Comparison of ENCODE assay signal across 25 mouse cellular contexts in genomic region chr6:4940639-4941038, GRCm38 (mm10). TPM values are rescaled to one million over a fixed set of nuclear protein-coding genes. Genes with fewer than 3 reads are reported as not detected.
A peak's percentile ranks its signal among the peaks of the same experiment; 100 is the strongest.
DNase-seq lines count a peak whose midpoint lies in the region; ATAC-seq lines count a peak whose summit lies in the region.
"Had no signal": no experiment of that assay in that cellular context is flagged by ENCODE, and none has a peak within 500 bp of the region (broad histone marks: within the 10 kb centered on the region; RNA-seq: fewer than 3 reads in every experiment).

No protein-coding gene starts in this region.

- H3K4me1 ChIP-seq in midbrain, embryonic 14.5 days (ENCODE audit: control insufficient read depth, insufficient read depth, low read length), result peaks cover 4% of the 10 kb centered on the region; the same call in 1 of the 2 replicates
- H3K4me1 ChIP-seq: liver, embryonic 15.5 days; lung, embryonic 15.5 days; midbrain, embryonic 15.5 days; stomach, embryonic 15.5 days had no signal

- ATAC-seq in frontal cortex, adult (ENCODE audit: low TSS enrichment), result peak; percentile 80
- ATAC-seq in midbrain, embryonic 14.5 days (ENCODE audit: low FRiP score, low TSS enrichment), result no peak
- ATAC-seq: Patski had no signal

- H3K4me3 ChIP-seq in midbrain, embryonic 14.5 days (replicated peaks; ENCODE audit: low read depth, low read length), result no peak overlapping the region
- H3K4me3 ChIP-seq: heart, embryonic 15.5 days; hindbrain, embryonic 13.5 days; liver, embryonic 15.5 days; lung, embryonic 15.5 days; midbrain, embryonic 15.5 days; neural tube, embryonic 12.5 days; stomach, embryonic 15.5 days had no signal

- H3K9ac ChIP-seq in midbrain, embryonic 14.5 days (replicated peaks; ENCODE audit: low read length), result no peak overlapping the region
- H3K9ac ChIP-seq: heart, embryonic 15.5 days; hindbrain, embryonic 13.5 days; liver, embryonic 15.5 days; lung, embryonic 15.5 days; midbrain, embryonic 15.5 days; neural tube, embryonic 12.5 days; stomach, embryonic 15.5 days had no signal

- 94% methylated on average over 9 of the region's 9 CpGs for WGBS in midbrain, embryonic 14.5 days

- H3K27me3 ChIP-seq in midbrain, embryonic 14.5 days (ENCODE audit: control insufficient read depth, insufficient read depth, low read length), result no peaks in the 10 kb centered on the region
- H3K27me3 ChIP-seq: CH12.LX; heart, embryonic 15.5 days; hindbrain, embryonic 13.5 days; liver, embryonic 15.5 days; lung, embryonic 15.5 days; midbrain, embryonic 15.5 days; neural tube, embryonic 12.5 days; Patski; stomach, embryonic 15.5 days had no signal

- H3K27ac ChIP-seq in midbrain, embryonic 14.5 days (replicated peaks; ENCODE audit: low read depth, low read length), result no peak overlapping the region
- H3K27ac ChIP-seq: heart, embryonic 15.5 days; hindbrain, embryonic 13.5 days; liver, embryonic 15.5 days; lung, embryonic 15.5 days; midbrain, embryonic 15.5 days; neural tube, embryonic 12.5 days; stomach, embryonic 15.5 days had no signal

- no peak overlapping the region for H3K4me2 ChIP-seq in midbrain, embryonic 14.5 days (ENCODE audit: low read length)
- H3K4me2 ChIP-seq: heart, embryonic 15.5 days; hindbrain, embryonic 13.5 days; liver, embryonic 15.5 days; lung, embryonic 15.5 days; midbrain, embryonic 15.5 days; neural tube, embryonic 12.5 days; stomach, embryonic 15.5 days had no signal

- no peaks in the 10 kb centered on the region for H3K9me3 ChIP-seq in midbrain, embryonic 14.5 days (ENCODE audit: control insufficient read depth, low read length)
- H3K9me3 ChIP-seq: G1E; heart, embryonic 15.5 days; hindbrain, embryonic 13.5 days; liver, embryonic 15.5 days; lung, embryonic 15.5 days; midbrain, embryonic 15.5 days; neural tube, embryonic 12.5 days; stomach, embryonic 15.5 days had no signal

- intact Hi-C loops in left cerebral cortex, postnatal 36 days (cut with DNase I), result no loop called here

- DNase-seq in frontal cortex, postnatal 14 days (ENCODE audit: low spot score in 2 of 2), result no peak
- DNase-seq in left cerebral cortex, postnatal 36 days (ENCODE audit: low spot score in 2 of 2), result peak; percentile 10 to 21
- DNase-seq in left cerebral cortex, adult 11 months (ENCODE audit: low spot score), result no peak
- peak; percentile 16 for DNase-seq in brain, embryonic 18.5 days (ENCODE audit: low read depth, low spot score)
- DNase-seq in telencephalon, adult 2 months (ENCODE audit: low read depth, low spot score), result peak; percentile 78
- DNase-seq in midbrain, embryonic 14.5 days, result no peak
- DNase-seq: cerebellum, adult 2 months; cerebellum, postnatal 36 days; gastrocnemius, postnatal 36 days; heart, postnatal 36 days; kidney, adult 18-20 months; left cerebral cortex, postnatal 4 days; liver; lung, postnatal 4 days had no signal

- H3K36me3 ChIP-seq in midbrain, embryonic 14.5 days (ENCODE audit: control insufficient read depth, insufficient read depth, low read length), result no peaks in the 10 kb centered on the region
- H3K36me3 ChIP-seq: G1E; heart, embryonic 15.5 days; hindbrain, embryonic 13.5 days; liver, embryonic 15.5 days; lung, embryonic 15.5 days; midbrain, embryonic 15.5 days; neural tube, embryonic 12.5 days; stomach, embryonic 15.5 days had no signal

RNA-seq across cellular contexts. Expression of gene Ppp1r9a, which starts 37.9 kb away (rescaled TPM):
- total RNA-seq in left cerebral cortex, postnatal 36 days (2021), result 100 to 1,000 TPM; 199 TPM
- polyA plus RNA-seq in midbrain, embryonic 14.5 days (2014; fragmentation: Nextera tagmentation; extraction: Ambion mirVana), result 31.8 and 49.3 TPM in 2 replicates

Comparison
In these comparisons a context has a peak if more than half of its experiments do, and no peak if none do; other contexts are left out.
1. DNase-seq: peak in left cerebral cortex, postnatal 36 days (2 of 2), brain, embryonic 18.5 days (single experiment) and telencephalon, adult 2 months (single experiment); none in frontal cortex, postnatal 14 days (0 of 2), left cerebral cortex, adult 11 months (single experiment) and midbrain, embryonic 14.5 days (single experiment).